Mouse (Mus musculus) B cell, adult 67 days (primary cell): ENCODE measurements around the gene Cda. TPM values are rescaled to one million over a fixed set of nuclear protein-coding genes. Genes with fewer than 3 reads are reported as not detected.

Source experiments
- total RNA-seq, 2 experiments: library from RNA; stranded (reverse); gene quantifications; 4 replicates each; pipeline ENCODE4 v1.2.4; 2023

The Cda gene
- total RNA-seq = not detected

DNA sequence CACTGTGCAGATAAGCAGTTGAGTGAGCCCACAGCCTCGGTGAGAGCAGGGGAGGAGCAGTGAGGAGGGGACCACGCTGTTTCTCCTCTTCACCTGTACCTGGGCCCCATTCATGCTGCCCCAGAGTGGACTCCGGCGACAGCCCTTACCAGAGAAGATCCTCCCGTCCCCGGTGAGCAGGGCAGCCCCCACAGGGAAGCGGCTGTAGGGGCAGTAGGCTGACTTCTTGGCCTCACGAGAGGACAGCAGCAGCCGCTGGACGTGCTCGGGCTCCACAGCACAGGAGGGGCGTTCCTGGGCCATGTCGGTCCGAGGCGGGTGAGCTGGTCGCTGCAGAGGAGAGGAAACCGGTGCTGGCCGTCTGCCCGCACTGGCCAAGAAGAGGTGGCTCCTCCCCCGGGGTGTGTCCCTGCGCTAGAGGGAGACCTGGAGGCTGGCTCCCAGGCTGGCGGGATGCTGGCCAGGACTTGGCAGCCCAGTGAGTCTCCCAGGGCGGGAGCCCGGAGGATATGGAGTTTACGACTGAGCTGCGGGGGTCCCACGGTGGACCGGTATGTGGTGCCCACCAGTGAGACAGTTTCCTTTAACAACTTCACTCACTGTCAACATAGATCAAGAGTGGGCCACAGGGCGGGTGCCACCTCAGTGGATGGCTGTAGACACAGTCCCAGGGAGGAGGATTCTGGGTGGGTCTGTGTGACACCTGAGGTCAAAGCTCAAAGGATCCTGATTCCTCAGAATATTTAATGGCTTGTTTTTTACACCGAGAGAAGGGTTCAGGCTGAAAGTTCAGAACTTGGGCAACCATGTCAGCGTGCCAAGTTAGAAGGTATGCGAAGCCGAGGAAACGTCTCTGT lies at the start of gene Cda:
TSS of gene Cda (minus strand) at position 352 of the 857 bp plus-strand sequence.

GRCm38 (mm10) chr4:138395971-138396645 lies 28.3 kb upstream of the Cda start, which contains the start of gene Fam43b:
TSS of gene Fam43b (minus strand) at chr4:138396528.

GRCm38 (mm10) chr4:138326077-138326695 lies 41.6 kb downstream of the Cda start, which contains the start of gene Pink1:
TSS of gene Pink1 (minus strand) at chr4:138326307.

DNA sequence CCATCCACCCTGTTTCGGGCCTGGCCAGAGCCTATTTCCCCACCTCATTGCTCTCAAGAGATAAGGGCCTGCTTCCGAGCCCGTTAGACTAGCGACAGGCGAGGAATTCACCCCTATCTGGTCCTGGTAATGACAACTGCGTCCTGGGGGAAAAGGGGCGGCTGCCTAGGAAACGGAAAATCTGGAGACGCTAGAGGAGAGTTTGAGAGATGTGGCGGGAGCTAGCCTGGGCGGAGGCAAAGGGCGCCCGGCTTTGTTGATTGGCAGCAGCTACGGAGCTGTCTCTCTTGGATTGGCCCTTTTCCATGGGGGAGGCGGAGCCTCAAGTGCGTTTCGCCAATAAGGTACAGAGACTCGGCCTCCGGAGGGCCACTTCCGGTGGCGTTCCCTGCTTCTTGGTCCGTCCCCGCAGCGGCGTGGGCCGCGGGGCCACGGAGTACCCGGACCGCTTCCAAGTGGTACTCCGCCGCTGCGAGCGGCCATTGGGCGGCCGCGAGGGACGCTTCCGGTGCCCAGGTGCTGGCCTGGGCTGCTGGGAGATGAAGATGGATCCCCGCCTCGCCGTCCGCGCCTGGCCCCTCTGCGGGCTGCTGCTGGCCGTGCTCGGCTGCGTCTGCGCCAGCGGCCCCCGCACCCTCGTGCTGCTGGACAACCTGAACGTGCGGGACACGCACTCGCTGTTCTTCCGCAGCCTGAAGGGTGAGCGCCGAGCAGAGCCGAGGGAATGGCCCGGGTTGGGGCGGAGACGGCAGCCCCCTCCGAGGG lies 63.3 kb downstream of the Cda start, which contains the start of gene Ddost:
TSS of gene Ddost (plus strand) at position 391 of the 765 bp plus-strand sequence.

Other genes starting within 250 kb of the Cda start
- 100 to 1,000 TPM; 105 to 130 TPM for gene Hp1bp3, start 151.7 kb downstream of the Cda start, total RNA-seq
- 1 to 10 TPM in 1 of 2 experiments, not detected in 1; 1.1 TPM for gene Sh2d5, start 117.6 kb downstream of the Cda start, total RNA-seq
- under 1 TPM in 1 of 2 experiments, not detected in 1; 0.20 TPM for gene Kif17, start 117.6 kb downstream of the Cda start, total RNA-seq
- gene Ddost, start 63.3 kb downstream of the Cda start, total RNA-seq = 10 to 100 TPM; 58.4 to 66.1 TPM
- gene Pink1, start 41.7 kb downstream of the Cda start, total RNA-seq = 10 to 100 TPM; 35.3 to 43.2 TPM
- not detected for gene Fam43b, start 28.5 kb upstream of the Cda start, total RNA-seq
- 10 to 100 TPM; 39.2 to 39.5 TPM for gene Mul1, start 66.7 kb upstream of the Cda start, total RNA-seq
- under 1 TPM; 0.33 to 0.58 TPM for gene Camk2n1, start 86.3 kb upstream of the Cda start, total RNA-seq